Mouse (Mus musculus): ENCODE data around the gene Hdlbp. TPM values are rescaled to one million over a fixed set of nuclear protein-coding genes. Genes with fewer than 3 reads are reported as not detected.
"Not testable (repeated sequence)": the region's sequence is repeated elsewhere in the genome, so short reads cannot be mapped to it uniquely, and the experiment has no call there.

Hdlbp gene
- total RNA-seq (2015): 73.8 and 104 TPM in 2 replicates
- 76.5 and 80.6 TPM in 2 replicates for total RNA-seq (2017)

GRCm38 (mm10) chr1:93478586-93479475 lies at the start of gene Hdlbp:
Gene Hdlbp, minus strand, starts transcription at chr1:93478815.
- ATAC-seq (ENCODE audit: poor library complexity, severe bottlenecking): peak; percentile 76

- ATAC-seq (ENCODE audit: poor library complexity, severe bottlenecking): no peak
These were observed 43.7 kb upstream of the Hdlbp start for GRCm38 (mm10) chr1:93522325-93522724.

- no peak for ATAC-seq (ENCODE audit: poor library complexity, severe bottlenecking)
These were observed 42.9 kb upstream of the Hdlbp start for GRCm38 (mm10) chr1:93521491-93521890.

GRCm38 (mm10) chr1:93513221-93513620 lies 34.6 kb upstream of the Hdlbp start:
- ATAC-seq (ENCODE audit: poor library complexity, severe bottlenecking): no peak

- 0 out of 2 replicates have a peak, but pooled peaks have one; percentile 0 for ATAC-seq (ENCODE audit: poor library complexity, severe bottlenecking)
These were observed 33.7 kb upstream of the Hdlbp start for GRCm38 (mm10) chr1:93512351-93512690.

- peak; percentile 96 for ATAC-seq (ENCODE audit: poor library complexity, severe bottlenecking)
These were observed 33.2 kb upstream of the Hdlbp start, which contains the start of gene Farp2 for GRCm38 (mm10) chr1:93511585-93512350. Gene Farp2, plus strand, starts transcription at chr1:93512079.

- ATAC-seq (ENCODE audit: poor library complexity, severe bottlenecking): not testable (repeated sequence)
These were observed 30.0 kb upstream of the Hdlbp start for GRCm38 (mm10) chr1:93508576-93508975.

- ATAC-seq (ENCODE audit: poor library complexity, severe bottlenecking): peak; percentile 27; the same call in 1 of the 2 replicates
These were observed 28.5 kb upstream of the Hdlbp start for GRCm38 (mm10) chr1:93506944-93507676.

- ATAC-seq (ENCODE audit: poor library complexity, severe bottlenecking): no peak
These were observed 16.7 kb upstream of the Hdlbp start for GRCm38 (mm10) chr1:93495312-93495711.

- not testable (repeated sequence) for ATAC-seq (ENCODE audit: poor library complexity, severe bottlenecking)
These were observed 7.7 kb upstream of the Hdlbp start for GRCm38 (mm10) chr1:93486302-93486701.

- peak; percentile 6; the same call in 1 of the 2 replicates for ATAC-seq (ENCODE audit: poor library complexity, severe bottlenecking)
These were observed 965 bp upstream of the Hdlbp start for GRCm38 (mm10) chr1:93479476-93480083.

GRCm38 (mm10) chr1:93477758-93478585 lies 643 bp downstream of the Hdlbp start:
- peak; percentile 75 for ATAC-seq (ENCODE audit: poor library complexity, severe bottlenecking)

- no peak for ATAC-seq (ENCODE audit: poor library complexity, severe bottlenecking)
These were observed 2.9 kb downstream of the Hdlbp start for GRCm38 (mm10) chr1:93475694-93476093.

- ATAC-seq (ENCODE audit: poor library complexity, severe bottlenecking): no peak
These were observed 10.0 kb downstream of the Hdlbp start for GRCm38 (mm10) chr1:93468626-93469025.

GRCm38 (mm10) chr1:93465746-93466145 lies 12.9 kb downstream of the Hdlbp start:
- ATAC-seq (ENCODE audit: poor library complexity, severe bottlenecking): no peak

GRCm38 (mm10) chr1:93465066-93465465 lies 13.5 kb downstream of the Hdlbp start:
- ATAC-seq (ENCODE audit: poor library complexity, severe bottlenecking): no peak

- ATAC-seq (ENCODE audit: poor library complexity, severe bottlenecking): no peak
These were observed 19.5 kb downstream of the Hdlbp start for GRCm38 (mm10) chr1:93459101-93459500.

- ATAC-seq (ENCODE audit: poor library complexity, severe bottlenecking): no peak
These were observed 20.3 kb downstream of the Hdlbp start for GRCm38 (mm10) chr1:93458357-93458756.

GRCm38 (mm10) chr1:93453721-93454255 lies 24.8 kb downstream of the Hdlbp start:
- ATAC-seq (ENCODE audit: poor library complexity, severe bottlenecking): no peak

Data from megakaryocyte, adult 5-6 weeks (primary cell).